Mouse (Mus musculus) CH12.LX (cell line): ENCODE data around the gene Zc3hav1l. TPM values are rescaled to one million over a fixed set of nuclear protein-coding genes. Genes with fewer than 3 reads are reported as not detected.

Experiments used
- DNase-seq: peaks from one replicate; pipeline ENCODE4 v3.0.0-alpha.2; 2013; ENCODE audit errors: extremely low read depth
- H3K27ac ChIP-seq: 2 replicates; pipeline ENCODE4 v1.5.1; 2012; ENCODE audit warnings: low read depth, mild to moderate bottlenecking, control low read depth, moderate library complexity; ENCODE audit not compliant: insufficient read depth
- H3K27me3 ChIP-seq: replicated peaks from 2 replicates; pipeline ENCODE3; 2012; ENCODE audit warnings: inconsistent platforms
- H3K36me3 ChIP-seq, 2 experiments: replicated peaks in 1 of 2; 2 replicates each; pipeline versions ENCODE3 to v1.6.1; 2012; ENCODE audit warnings: inconsistent platforms in 1 of 2, low read length in 1 of 2, mild to moderate bottlenecking in 1 of 2, mixed read lengths in 1 of 2, moderate library complexity in 1 of 2; ENCODE audit not compliant: control insufficient read depth in 1 of 2, insufficient read depth in 1 of 2
- H3K4me1 ChIP-seq, 2 experiments: 2 replicates each; pipeline ENCODE4 v1.6.1; 2012; ENCODE audit warnings: inconsistent platforms in 1 of 2, moderate library complexity in 1 of 2; ENCODE audit not compliant: insufficient read depth in 2 of 2, control insufficient read depth in 1 of 2
- H3K4me2 ChIP-seq: 2 replicates; pipeline ENCODE4 v1.6.1; 2012; ENCODE audit warnings: low read depth, mild to moderate bottlenecking, control low read depth; ENCODE audit not compliant: poor library complexity, insufficient read depth, severe bottlenecking
- H3K4me3 ChIP-seq, 3 experiments: fragments of 150-350 bp in 1 of 3; sonication (generic) in 1 of 3; replicated peaks in 1 of 3; 2 replicates each; pipeline versions ENCODE3 to v1.5.1; 2011 to 2012; ENCODE audit warnings: low read depth in 2 of 3, low read length in 2 of 3, mild to moderate bottlenecking in 2 of 3, moderate library complexity in 2 of 3, control low read depth in 1 of 3, improper control_type of control experiment in 1 of 3, inconsistent platforms in 1 of 3, mixed read lengths in 1 of 3; ENCODE audit not compliant: poor library complexity in 1 of 3
- H3K79me2 ChIP-seq: replicated peaks from 2 replicates; pipeline ENCODE4 v1.6.1; 2012; ENCODE audit warnings: mild to moderate bottlenecking, moderate library complexity; ENCODE audit not compliant: control insufficient read depth, poor library complexity, insufficient read depth, severe bottlenecking; ENCODE audit errors: extremely low read depth
- H3K9ac ChIP-seq: 2 replicates; pipeline ENCODE4 v1.6.1; 2012; ENCODE audit warnings: low read depth, mild to moderate bottlenecking, control low read depth, moderate library complexity; ENCODE audit not compliant: insufficient read depth
- H3K9me3 ChIP-seq: replicated peaks from 2 replicates; pipeline ENCODE3; 2012; ENCODE audit warnings: low read length, inconsistent platforms, mixed read lengths
- BHLHE40 ChIP-seq: IDR thresholded peaks from 2 replicates; pipeline ENCODE4 v1.6.1; 2011; ENCODE audit warnings: mild to moderate bottlenecking, low read depth, low read length, improper control_type of control experiment
- CHD1 ChIP-seq: IDR thresholded peaks from 2 replicates; pipeline ENCODE4 v1.6.1; 2012; ENCODE audit warnings: low read depth, low read length, improper control_type of control experiment, inconsistent platforms
- CHD2 ChIP-seq: IDR thresholded peaks from 2 replicates; pipeline ENCODE4 v1.6.1; 2011; ENCODE audit warnings: low read length, improper control_type of control experiment
- ELF1 ChIP-seq: IDR thresholded peaks from 2 replicates; pipeline ENCODE4 v1.6.1; 2014; ENCODE audit warnings: low read depth, mild to moderate bottlenecking, inconsistent platforms, low read length, improper control_type of control experiment
- ETS1 ChIP-seq: conservative IDR thresholded peaks from 2 replicates; pipeline ENCODE4 v1.6.1; 2012; ENCODE audit warnings: low read depth, mild to moderate bottlenecking, inconsistent platforms, low read length, improper control_type of control experiment, moderate library complexity
- GABPA ChIP-seq: IDR thresholded peaks from 2 replicates; pipeline ENCODE4 v1.6.1; 2012; ENCODE audit warnings: low read depth, low read length, improper control_type of control experiment, inconsistent platforms; ENCODE audit not compliant: insufficient replicate concordance
- IRF4 ChIP-seq: IDR thresholded peaks from 2 replicates; pipeline ENCODE4 v1.6.1; 2014; ENCODE audit warnings: low read depth, mild to moderate bottlenecking, inconsistent platforms, low read length, improper control_type of control experiment
- JUN ChIP-seq: IDR thresholded peaks from 2 replicates; pipeline ENCODE4 v1.6.1; 2011; ENCODE audit warnings: low read depth, mild to moderate bottlenecking, low read length, improper control_type of control experiment, moderate library complexity; ENCODE audit not compliant: insufficient read depth
- JUND ChIP-seq: conservative IDR thresholded peaks from 2 replicates; pipeline ENCODE4 v1.6.1; 2011; ENCODE audit warnings: low read depth, low read length, improper control_type of control experiment
- KAT2A ChIP-seq: IDR thresholded peaks from 2 replicates; pipeline ENCODE4 v1.6.1; 2012; ENCODE audit warnings: low read length, improper control_type of control experiment, inconsistent platforms; ENCODE audit not compliant: insufficient replicate concordance
- MAFK ChIP-seq: IDR thresholded peaks from 2 replicates; pipeline ENCODE4 v1.6.1; 2011; ENCODE audit warnings: low read length, improper control_type of control experiment; ENCODE audit not compliant: insufficient replicate concordance
- MAX ChIP-seq: IDR thresholded peaks from 2 replicates; pipeline ENCODE4 v1.6.1; 2011; ENCODE audit warnings: low read length, improper control_type of control experiment
- MAZ ChIP-seq: IDR thresholded peaks from 2 replicates; pipeline ENCODE4 v1.6.1; 2012; ENCODE audit warnings: low read depth, mild to moderate bottlenecking, inconsistent platforms, low read length, improper control_type of control experiment, moderate library complexity
- MEF2A ChIP-seq: IDR thresholded peaks from 2 replicates; pipeline ENCODE4 v1.6.1; 2014; ENCODE audit warnings: low read depth, mild to moderate bottlenecking, inconsistent platforms, low read length, improper control_type of control experiment, borderline replicate concordance
- MXI1 ChIP-seq: IDR thresholded peaks from 2 replicates; pipeline ENCODE4 v1.6.1; 2011; ENCODE audit warnings: mild to moderate bottlenecking, low read depth, low read length, improper control_type of control experiment
- MYC ChIP-seq: IDR thresholded peaks from 2 replicates; pipeline ENCODE4 v1.6.1; 2011; ENCODE audit warnings: low read depth, mild to moderate bottlenecking, improper control_type of control experiment, low read length
- NELFE ChIP-seq: IDR thresholded peaks from 2 replicates; pipeline ENCODE4 v1.6.1; 2011; ENCODE audit warnings: low read depth, low read length, improper control_type of control experiment
- PAX5 ChIP-seq: IDR thresholded peaks from 2 replicates; pipeline ENCODE4 v1.6.1; 2012; ENCODE audit warnings: low read length, inconsistent platforms, mixed read lengths
- POLR2A ChIP-seq: IDR thresholded peaks from 2 replicates; pipeline ENCODE4 v1.6.1; 2011; ENCODE audit warnings: low read depth, mild to moderate bottlenecking, improper control_type of control experiment, low read length
- POLR2AphosphoS2 ChIP-seq: IDR thresholded peaks from 2 replicates; pipeline ENCODE4 v1.6.1; 2011; ENCODE audit warnings: low read depth, low read length, improper control_type of control experiment
- RCOR1 ChIP-seq: conservative IDR thresholded peaks from 2 replicates; pipeline ENCODE4 v1.6.1; 2012; ENCODE audit warnings: low read depth, mild to moderate bottlenecking, inconsistent platforms, low read length, improper control_type of control experiment
- TBP ChIP-seq: conservative IDR thresholded peaks from 2 replicates; pipeline ENCODE4 v1.6.1; 2011; ENCODE audit warnings: low read depth, low read length, improper control_type of control experiment
- TCF12 ChIP-seq: IDR thresholded peaks from 2 replicates; pipeline ENCODE4 v1.6.1; 2014; ENCODE audit warnings: low read depth, mild to moderate bottlenecking, inconsistent platforms, low read length, improper control_type of control experiment
- USF1 ChIP-seq: IDR thresholded peaks from 2 replicates; pipeline ENCODE4 v1.6.1; 2014; ENCODE audit warnings: low read depth, mild to moderate bottlenecking, inconsistent platforms, low read length, improper control_type of control experiment
- dilution Hi-C: fragments of 300-500 bp; cut with MboI; formaldehyde crosslinking; loops from 2 replicates; pipeline ENCODE4 v1.14.3; 2020; ENCODE audit warnings: low sequenced_read_pairs; ENCODE audit not compliant: extremely low pct_unique_long_range_greater_than_20kb, extremely low pct_ligation_motif_present
- in situ Hi-C: fragments of 300-500 bp; cut with MboI; formaldehyde crosslinking; loops from 3 replicates; pipeline ENCODE4 v1.14.3; 2019; ENCODE audit warnings: low sequenced_read_pairs, low pct_ligation_motif_present, low pct_unique_long_range_greater_than_20kb, mixed read lengths
- polyA plus RNA-seq: library from polyadenylated mRNA; unstranded; fragments of >175 nt; gene quantifications from 2 replicates; pipeline ENCODE4 v1.2.1, GENCODE M21; 2012; ENCODE audit warnings: low read depth; ENCODE audit not compliant: insufficient read length
- total RNA-seq, 2 experiments: library from RNA; depleted of rRNA; stranded (reverse); fragments of 300-350 nt in 1 of 2; fragments of >200 nt in 1 of 2; gene quantifications; 2 replicates each; pipeline ENCODE4 v1.2.3; 2012 to 2014

The Zc3hav1l gene
- total and polyA plus RNA-seq, 3 experiments = 2.9 to 6.3 (median 3.1) TPM

DNA sequence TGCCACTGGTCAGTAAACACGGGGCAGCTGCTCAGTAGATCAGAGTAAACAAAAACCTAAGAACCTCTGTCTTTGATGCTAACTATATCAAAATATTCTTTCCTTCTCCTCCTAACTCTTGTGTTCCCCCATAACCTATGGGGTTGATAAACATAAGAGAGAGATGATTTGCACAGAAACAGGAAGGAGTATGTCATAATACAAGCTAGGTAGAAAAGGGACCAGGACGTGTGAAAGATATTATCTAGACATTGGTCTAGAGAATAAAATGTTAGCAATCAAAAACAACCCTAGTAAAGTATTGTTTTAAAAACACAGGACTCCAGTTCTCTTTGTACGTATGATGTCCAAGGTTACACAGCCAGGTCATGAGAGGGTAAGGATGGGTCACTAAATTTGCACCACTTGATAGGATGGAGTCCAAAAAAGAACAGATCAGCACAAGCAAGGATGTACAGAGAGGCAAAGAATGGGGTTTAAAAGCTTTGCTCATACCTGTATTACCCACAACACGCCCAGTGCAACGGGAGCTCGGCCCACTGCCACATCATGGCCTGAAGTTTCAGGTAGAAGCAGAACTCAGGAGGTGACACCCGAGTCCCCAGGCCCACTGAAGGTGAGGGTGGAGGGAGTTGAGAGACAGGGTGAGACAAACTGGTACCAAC lies 45.1 kb upstream of the Zc3hav1l start:
- in situ Hi-C loops (no loop called here), dilution Hi-C loops (no loop called here)
- Histone ChIP-seq H3K36me3 (peaks cover 19 to 58% of the 10 kb centered on the region in 2 experiments), H3K4me3 (no peak overlapping the region), H3K4me1 (peaks cover 7 to 61% of the 10 kb centered on the region in 2 experiments), H3K4me2 (0 out of 2 replicates have a peak overlapping the region, but pooled peaks have one; percentile 98), H3K9ac (no peak overlapping the region), H3K27me3 (no peaks in the 10 kb centered on the region), H3K27ac (peak overlapping the region; percentile 53; the same call in 1 of the 2 replicates), H3K79me2 (peaks cover 97% of the 10 kb centered on the region), H3K9me3 (no peaks in the 10 kb centered on the region)
- TF ChIP-seq POLR2AphosphoS2 = no peak
- no peak for TF ChIP-seq POLR2A
- no peak for TF ChIP-seq ELF1
- no peak for TF ChIP-seq MAFK
- no peak for TF ChIP-seq NELFE
- TF ChIP-seq CHD2 = no peak
- TF ChIP-seq GABPA = no peak
- DNase-seq = no peak

DNA sequence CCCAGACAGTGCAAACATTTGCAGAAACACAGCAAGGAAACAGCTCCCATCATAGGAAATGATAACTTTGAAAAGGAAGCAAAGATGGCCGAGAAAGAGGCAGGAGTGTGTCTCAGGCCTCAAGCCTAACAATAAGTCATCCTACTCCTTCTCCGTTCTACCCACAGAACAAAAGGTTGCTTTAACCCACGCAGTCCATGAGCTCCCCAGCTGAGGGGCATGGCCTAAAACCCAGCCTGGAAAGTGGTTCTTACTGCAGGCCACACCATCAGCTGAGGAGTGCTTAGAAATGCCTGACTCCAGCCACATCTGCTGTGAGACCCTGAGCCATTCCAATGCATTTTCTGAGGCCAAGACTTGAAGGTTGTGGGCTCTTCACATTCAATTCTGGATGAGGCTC lies 44.5 kb upstream of the Zc3hav1l start:
- H3K4me3 ChIP-seq = no peak overlapping the region
- H3K4me2 ChIP-seq = peak overlapping the region; percentile 98; the same call in 1 of the 2 replicates
- peak overlapping the region; percentile 38; the same call in 1 of the 2 replicates for H3K9ac ChIP-seq
- H3K27ac ChIP-seq = peak overlapping the region; percentile 53
- DNase-seq = no peak
- H3K36me3 ChIP-seq = peaks cover 24 to 61% of the 10 kb centered on the region in 2 experiments
- H3K4me1 ChIP-seq = peaks cover 7 to 63% of the 10 kb centered on the region in 2 experiments
- H3K9me3 ChIP-seq = no peaks in the 10 kb centered on the region
- H3K79me2 ChIP-seq = peaks cover 95% of the 10 kb centered on the region
- H3K27me3 ChIP-seq = no peaks in the 10 kb centered on the region
- in situ Hi-C loops = no loop called here
- dilution Hi-C loops = no loop called here
- no peak for TF ChIP-seq POLR2A
- no peak for TF ChIP-seq PAX5
- TF ChIP-seq RCOR1 = no peak
- TF ChIP-seq JUND = no peak
- TF ChIP-seq ELF1 = no peak
- no peak for TF ChIP-seq KAT2A

DNA sequence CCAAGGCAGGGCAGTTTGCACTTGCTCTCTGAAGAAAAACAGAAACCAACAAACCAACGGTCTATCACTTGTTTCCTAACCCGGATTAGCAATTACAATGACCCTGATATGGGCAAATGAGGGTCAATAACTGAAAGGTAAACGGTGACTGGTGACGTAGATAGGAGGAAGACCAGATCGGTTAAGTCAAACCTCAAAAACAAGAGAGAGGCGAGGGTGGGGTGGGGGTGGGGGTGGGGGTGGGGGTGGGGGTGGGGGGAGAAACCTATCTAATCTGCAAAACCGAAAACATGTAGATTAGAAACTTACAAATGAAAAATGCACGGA lies 43.6 kb upstream of the Zc3hav1l start:
- peaks cover 7 to 65% of the 10 kb centered on the region in 2 experiments for H3K4me1 ChIP-seq
- DNase-seq = no peak
- in situ Hi-C loops = no loop called here
- peak overlapping the region; percentile 94 for H3K27ac ChIP-seq
- peaks cover 88% of the 10 kb centered on the region for H3K79me2 ChIP-seq
- peaks cover 33 to 65% of the 10 kb centered on the region in 2 experiments for H3K36me3 ChIP-seq
- no peaks in the 10 kb centered on the region for H3K27me3 ChIP-seq
- H3K9ac ChIP-seq = peak overlapping the region; percentile 89
- peak overlapping the region; percentile 40 to 74 (median 67) for H3K4me3 ChIP-seq
- H3K9me3 ChIP-seq = no peaks in the 10 kb centered on the region
- H3K4me2 ChIP-seq = peak overlapping the region; percentile 98
- dilution Hi-C loops = no loop called here
- TF ChIP-seq TBP = no peak
- 0 out of 2 replicates have a peak, but pooled peaks have one; percentile 58 for TF ChIP-seq MAZ
- TF ChIP-seq JUN = no peak
- TF ChIP-seq MXI1 = peak; percentile 38; the same call in 1 of the 2 replicates
- no peak for TF ChIP-seq IRF4
- no peak for TF ChIP-seq BHLHE40
- no peak for TF ChIP-seq POLR2A
- TF ChIP-seq POLR2AphosphoS2 = no peak
- peak; percentile 23; the same call in 1 of the 2 replicates for TF ChIP-seq CHD1
- TF ChIP-seq MYC = no peak
- TF ChIP-seq GABPA = no peak
- no peak for TF ChIP-seq PAX5
- TF ChIP-seq NELFE = no peak
- no peak for TF ChIP-seq USF1
- TF ChIP-seq MEF2A = no peak
- no peak; the same call in 1 of the 2 replicates for TF ChIP-seq ETS1
- TF ChIP-seq JUND = no peak
- no peak for TF ChIP-seq TCF12
- no peak for TF ChIP-seq MAX
